Mouse (Mus musculus) MEL (cell line): ENCODE results near the gene Slc37a3. TPM values are rescaled to one million over a fixed set of nuclear protein-coding genes. Genes with fewer than 3 reads are reported as not detected.

Source experiments
- DNase-seq: peaks from one replicate; pipeline ENCODE4 v3.0.0; 2011; ENCODE audit warnings: low read depth, low spot score
- H3K27ac ChIP-seq: 2 replicates; pipeline ENCODE4 v1.5.1; 2012; ENCODE audit warnings: low read depth, mild to moderate bottlenecking, control low read depth, low read length, moderate library complexity; ENCODE audit not compliant: control insufficient read depth
- H3K27me3 ChIP-seq, 2 experiments: fragments of 150-350 bp in 1 of 2; sonication (generic) in 1 of 2; 2 replicates each; pipeline ENCODE4 v1.6.1; 2012; ENCODE audit warnings: low read length in 2 of 2, mild to moderate bottlenecking in 2 of 2, improper control_type of control experiment in 1 of 2, moderate library complexity in 1 of 2; ENCODE audit not compliant: insufficient read depth in 2 of 2, control insufficient read depth in 1 of 2
- H3K36me3 ChIP-seq, 2 experiments: 2 replicates each; pipeline ENCODE4 v1.6.1; 2012 to 2014; ENCODE audit warnings: low read length in 2 of 2, improper control_type of control experiment in 1 of 2, inconsistent platforms in 1 of 2, mild to moderate bottlenecking in 1 of 2; ENCODE audit not compliant: insufficient read depth in 2 of 2, control insufficient read depth in 1 of 2
- H3K4me1 ChIP-seq, 2 experiments: fragments of 150-350 bp in 1 of 2; sonication (generic) in 1 of 2; 2 replicates each; pipeline ENCODE4 v1.6.1; 2012; ENCODE audit warnings: low read length in 2 of 2, improper control_type of control experiment in 1 of 2, mild to moderate bottlenecking in 1 of 2; ENCODE audit not compliant: insufficient read depth in 2 of 2, control insufficient read depth in 1 of 2
- H3K4me3 ChIP-seq, 2 experiments: fragments of 150-350 bp in 1 of 2; sonication (generic) in 1 of 2; 2 replicates each; pipeline ENCODE4 v1.5.1; 2012; ENCODE audit warnings: low read depth in 2 of 2, low read length in 2 of 2, mild to moderate bottlenecking in 2 of 2, moderate library complexity in 2 of 2, control low read depth in 1 of 2, improper control_type of control experiment in 1 of 2; ENCODE audit not compliant: control insufficient read depth in 1 of 2, insufficient read depth in 1 of 2
- H3K79me2 ChIP-seq: 2 replicates; pipeline ENCODE4 v1.6.1; 2012; ENCODE audit warnings: mild to moderate bottlenecking, low read length, moderate library complexity; ENCODE audit not compliant: control insufficient read depth, poor library complexity, insufficient read depth
- H3K9ac ChIP-seq: 2 replicates; pipeline ENCODE4 v1.6.1; 2012; ENCODE audit warnings: low read depth, mild to moderate bottlenecking, control low read depth, low read length, moderate library complexity; ENCODE audit not compliant: control insufficient read depth, poor library complexity, severe bottlenecking
- H3K9me3 ChIP-seq: fragments of 150-350 bp; sonication (generic); replicated peaks from 2 replicates; pipeline ENCODE4 v1.6.1; 2012; ENCODE audit warnings: mild to moderate bottlenecking, low read length, improper control_type of control experiment, moderate library complexity; ENCODE audit not compliant: insufficient read depth
- CHD2 ChIP-seq: IDR thresholded peaks from 2 replicates; pipeline ENCODE4 v1.6.1; 2011; ENCODE audit warnings: low read length, improper control_type of control experiment
- CTCF ChIP-seq, 3 experiments: IDR thresholded peaks in 2 of 3; conservative IDR thresholded peaks in 1 of 3; 2 replicates each; pipeline ENCODE4 v1.5.1; 2011 to 2012; ENCODE audit warnings: low read length in 3 of 3, low read depth in 2 of 3, mild to moderate bottlenecking in 2 of 3, improper control_type of control experiment in 1 of 3, inconsistent platforms in 1 of 3, mixed read lengths in 1 of 3, moderate library complexity in 1 of 3; ENCODE audit not compliant: control insufficient read depth in 1 of 3, insufficient read depth in 1 of 3, poor library complexity in 1 of 3, severe bottlenecking in 1 of 3
- E2F4 ChIP-seq: IDR thresholded peaks from 2 replicates; pipeline ENCODE4 v1.6.1; 2011; ENCODE audit warnings: low read depth, low read length, improper control_type of control experiment, borderline replicate concordance
- ELF1 ChIP-seq: IDR thresholded peaks from 2 replicates; pipeline ENCODE4 v1.6.1; 2014; ENCODE audit warnings: low read depth, mild to moderate bottlenecking, inconsistent platforms, low read length, improper control_type of control experiment, moderate library complexity
- ETS1 ChIP-seq: IDR thresholded peaks from 2 replicates; pipeline ENCODE4 v1.6.1; 2012; ENCODE audit warnings: low read depth, mild to moderate bottlenecking, inconsistent platforms, low read length, improper control_type of control experiment, moderate library complexity
- GATA1 ChIP-seq: IDR thresholded peaks from 2 replicates; pipeline ENCODE4 v1.6.1; 2011; ENCODE audit warnings: low read depth, low read length, improper control_type of control experiment
- JUND ChIP-seq: IDR thresholded peaks from 2 replicates; pipeline ENCODE4 v1.6.1; 2011; ENCODE audit warnings: low read depth, mild to moderate bottlenecking, improper control_type of control experiment, low read length
- MAX ChIP-seq: IDR thresholded peaks from 2 replicates; pipeline ENCODE4 v1.6.1; 2011; ENCODE audit warnings: low read length, improper control_type of control experiment
- MEF2A ChIP-seq: IDR thresholded peaks from 2 replicates; pipeline ENCODE4 v1.6.1; 2014; ENCODE audit warnings: low read depth, mild to moderate bottlenecking, inconsistent platforms, low read length, improper control_type of control experiment; ENCODE audit not compliant: poor library complexity, insufficient replicate concordance, severe bottlenecking; ENCODE audit errors: extremely low read depth
- MYB ChIP-seq: IDR thresholded peaks from 2 replicates; pipeline ENCODE4 v1.6.1; 2011; ENCODE audit warnings: mild to moderate bottlenecking, low read depth, low read length, improper control_type of control experiment
- POLR2AphosphoS5 ChIP-seq: IDR thresholded peaks from 2 replicates; pipeline ENCODE4 v1.6.1; 2012; ENCODE audit warnings: low read depth, borderline replicate concordance, mild to moderate bottlenecking, inconsistent platforms, low read length, moderate library complexity, mixed read lengths
- RAD21 ChIP-seq: IDR thresholded peaks from 2 replicates; pipeline ENCODE4 v1.6.1; 2011; ENCODE audit warnings: mild to moderate bottlenecking, low read depth, low read length, improper control_type of control experiment
- RCOR1 ChIP-seq: IDR thresholded peaks from 2 replicates; pipeline ENCODE4 v1.6.1; 2012; ENCODE audit warnings: low read depth, mild to moderate bottlenecking, inconsistent platforms, low read length, improper control_type of control experiment
- SIN3A ChIP-seq: IDR thresholded peaks from 2 replicates; pipeline ENCODE4 v1.6.1; 2012; ENCODE audit warnings: low read length, improper control_type of control experiment, inconsistent platforms
- TBP ChIP-seq: IDR thresholded peaks from 2 replicates; pipeline ENCODE4 v1.8.0; 2011; ENCODE audit warnings: low read depth, low read length, improper control_type of control experiment
- TCF12 ChIP-seq: IDR thresholded peaks from 2 replicates; pipeline ENCODE4 v1.6.1; 2014; ENCODE audit warnings: low read depth, mild to moderate bottlenecking, inconsistent platforms, low read length, improper control_type of control experiment, moderate library complexity
- UBTF ChIP-seq: IDR thresholded peaks from 2 replicates; pipeline ENCODE4 v1.6.1; 2012; ENCODE audit warnings: low read depth, mild to moderate bottlenecking, inconsistent platforms, low read length, improper control_type of control experiment, moderate library complexity, borderline replicate concordance; ENCODE audit not compliant: insufficient read depth
- ZC3H11A ChIP-seq: IDR thresholded peaks from 2 replicates; pipeline ENCODE4 v1.6.1; 2012; ENCODE audit warnings: low read depth, mild to moderate bottlenecking, inconsistent platforms, low read length, improper control_type of control experiment
- polyA plus RNA-seq, 2 experiments: library from polyadenylated mRNA; stranded (reverse) in 1 of 2; unstranded in 1 of 2; fragments of >175 nt in 1 of 2; fragments of >200 nt in 1 of 2; gene quantifications; 2 replicates each; pipeline versions ENCODE4 v1.2.1 to v1.2.4; 2012; ENCODE audit warnings: low replicate concordance in 2 of 2, low read depth in 1 of 2; ENCODE audit not compliant: insufficient read length in 2 of 2, insufficient read depth in 1 of 2, missing spikeins in 1 of 2
- total RNA-seq: library from RNA; depleted of rRNA; stranded (reverse); fragments of 300-350 nt; gene quantifications from 2 replicates; pipeline ENCODE4 v1.2.3, GENCODE M21; 2012

Slc37a3 gene
- total and polyA plus RNA-seq, 3 experiments, result 4.9 to 12.0 TPM; not detected in 1

DNA sequence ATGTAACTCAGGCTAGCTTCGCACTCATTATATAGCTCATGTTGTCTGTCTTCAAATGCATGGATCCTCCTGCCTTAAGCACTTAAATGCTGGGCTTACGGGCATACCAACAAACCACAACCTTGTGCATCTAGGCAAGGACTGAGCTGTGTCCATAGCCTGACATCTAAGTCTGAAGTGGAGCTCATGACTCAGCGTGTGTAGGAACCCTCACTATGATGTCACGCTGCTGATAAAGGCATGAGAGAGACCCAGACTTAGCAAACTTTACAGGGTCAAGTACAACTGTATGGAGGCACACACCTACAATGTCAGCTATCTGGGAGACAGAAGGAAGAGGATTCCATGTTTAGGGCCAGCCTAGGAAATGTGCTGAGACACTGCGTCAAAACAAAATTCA is 29.0 kb upstream of the Slc37a3 start:
- peak; percentile 61 for DNase-seq
- H3K9ac ChIP-seq, result no peak overlapping the region
- TF ChIP-seq TBP, result 0 out of 2 replicates have a peak, but pooled peaks have one; percentile 5
- TF ChIP-seq GATA1, result peak; percentile 53; the same call in 1 of the 2 replicates
- no peak for TF ChIP-seq MAX
- 0 out of 2 replicates have a peak, but pooled peaks have one; percentile 11 for TF ChIP-seq ETS1
- peaks cover 0 to 9% of the 10 kb centered on the region in 2 experiments; a peak in 2 of 4 replicates for H3K4me1 ChIP-seq
- no peak overlapping the region for H3K27ac ChIP-seq
- no peaks in the 10 kb centered on the region for H3K27me3 ChIP-seq
- no peak overlapping the region for H3K4me3 ChIP-seq
- H3K36me3 ChIP-seq, result peaks cover 3 to 9% of the 10 kb centered on the region in 2 experiments; a peak in 3 of 4 replicates
- H3K9me3 ChIP-seq, result no peaks in the 10 kb centered on the region
- peaks cover 1% of the 10 kb centered on the region; the same call in 1 of the 2 replicates for H3K79me2 ChIP-seq

DNA sequence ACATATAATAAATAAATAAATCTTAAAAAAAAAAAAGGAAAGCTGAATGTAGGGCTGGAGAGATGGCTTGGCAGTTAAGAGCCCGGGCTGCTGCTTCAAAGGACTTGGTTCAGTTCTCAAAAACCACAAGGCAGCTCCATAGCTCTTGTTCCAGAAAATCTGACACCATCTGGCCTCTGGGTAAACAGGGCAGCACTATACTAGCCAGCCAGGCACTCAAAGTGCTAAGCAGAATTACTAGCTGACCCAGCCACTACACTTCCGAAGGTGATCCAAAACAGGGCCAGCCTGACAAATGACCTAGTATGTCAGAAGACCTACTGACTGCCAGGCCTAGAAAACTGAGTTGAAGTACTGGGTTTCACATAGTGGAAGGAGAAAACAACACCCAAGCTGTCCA is 25.7 kb upstream of the Slc37a3 start:
- Histone ChIP-seq H3K4me1 (peaks cover 0 to 9% of the 10 kb centered on the region in 2 experiments; a peak in 2 of 4 replicates), H3K36me3 (peaks cover 0 to 9% of the 10 kb centered on the region in 2 experiments; a peak in 3 of 4 replicates), H3K9me3 (no peaks in the 10 kb centered on the region), H3K27me3 (no peaks in the 10 kb centered on the region), H3K9ac (no peak overlapping the region), H3K4me3 (no peak overlapping the region), H3K79me2 (no peaks in the 10 kb centered on the region), H3K27ac (no peak overlapping the region)
- DNase-seq, result no peak
- TF ChIP-seq E2F4 (no peak), MYB (no peak), RCOR1 (no peak), TCF12 (no peak), CHD2 (no peak), UBTF (no peak), SIN3A (no peak), RAD21 (no peak), JUND (no peak), ZC3H11A (no peak), MAX (no peak), MEF2A (no peak), ELF1 (no peak), POLR2AphosphoS5 (no peak), CTCF (IDR thresholded peaks at IDR 0.05 in 2 of 3, conservative IDR thresholded peaks at IDR 0.05 in 1 of 3; ENCODE audit: control insufficient read depth in 1 of 3, insufficient read depth in 1 of 3, low read depth in 2 of 3, low read length in 3 of 3, poor library complexity in 1 of 3, severe bottlenecking in 1 of 3) (no peak)
